Mouse (Mus musculus) kidney, embryonic 15.5 days (tissue): ENCODE data around the gene Hephl1. TPM values are rescaled to one million over a fixed set of nuclear protein-coding genes. Genes with fewer than 3 reads are reported as not detected.
"Not testable (repeated sequence)": the region's sequence is repeated elsewhere in the genome, so short reads cannot be mapped to it uniquely, and the experiment has no call there.

Experiments used
- ATAC-seq: fragments of 200-750 bp; cut with Nextera tagmentation; replicated peaks from 2 replicates; pipeline ENCODE4 v1.8.0; 2017; ENCODE audit warnings: moderate TSS enrichment; ENCODE audit not compliant: low FRiP score
- H3K27ac ChIP-seq: fragments of 300-500 bp; sonication (generic); 2 replicates; pipeline ENCODE4 v1.5.1; 2015; ENCODE audit warnings: mild to moderate bottlenecking, inconsistent platforms
- H3K27me3 ChIP-seq: fragments of 300-500 bp; sonication (generic); 2 replicates; pipeline ENCODE4 v1.6.1; 2015; ENCODE audit warnings: inconsistent platforms
- H3K36me3 ChIP-seq: fragments of 300-500 bp; sonication (generic); 2 replicates; pipeline ENCODE4 v1.6.1; 2015; ENCODE audit warnings: inconsistent platforms
- H3K4me1 ChIP-seq: fragments of 300-500 bp; sonication (generic); 2 replicates; pipeline ENCODE4 v1.6.1; 2015; ENCODE audit warnings: inconsistent platforms
- H3K4me2 ChIP-seq: fragments of 300-500 bp; sonication (generic); 2 replicates; pipeline ENCODE4 v1.6.1; 2015; ENCODE audit warnings: moderate library complexity, mild to moderate bottlenecking, inconsistent platforms
- H3K4me3 ChIP-seq: fragments of 300-500 bp; sonication (generic); replicated peaks from 2 replicates; pipeline ENCODE4 v1.5.1; 2015; ENCODE audit warnings: mild to moderate bottlenecking, inconsistent platforms
- H3K9ac ChIP-seq: fragments of 300-500 bp; sonication (generic); 2 replicates; pipeline ENCODE4 v1.6.1; 2015; ENCODE audit warnings: mild to moderate bottlenecking, inconsistent platforms
- H3K9me3 ChIP-seq: fragments of 300-500 bp; sonication (generic); replicated peaks from 2 replicates; pipeline ENCODE4 v1.6.1; 2016; ENCODE audit warnings: inconsistent platforms
- WGBS: fragments of 180-500 bp; shearing (Covaris S2); methylation state at CpG from one replicate; pipeline ENCODE4 v1.1.7; 2015; ENCODE audit warnings: mixed read lengths; 5-methylcytosine and 5-hydroxymethylcytosine counted together
- polyA plus RNA-seq: library from polyadenylated mRNA; unstranded; fragments of >200 nt; fragmentation: Nextera tagmentation; extraction: Ambion mirVana; gene quantifications from 2 replicates; pipeline ENCODE4 v1.2.1, GENCODE M21; 2015

Gene Hephl1
- polyA plus RNA-seq, 1 experiment from 2014 or later, result 0.05 TPM

- Histone ChIP-seq H3K27ac (no peak overlapping the region), H3K9ac (no peak overlapping the region), H3K4me2 (no peak overlapping the region), H3K4me1 (no peaks in the 10 kb centered on the region), H3K9me3 (no peaks in the 10 kb centered on the region), H3K36me3 (no peaks in the 10 kb centered on the region), H3K4me3 (no peak overlapping the region), H3K27me3 (no peaks in the 10 kb centered on the region)
- no peak for ATAC-seq
- whole genome bisulfite sequencing, result 75% methylated on average over 11 of the region's 11 CpGs
Measured at GRCm38 (mm10) chr9:15103579-15104300, 8.2 kb downstream of the Hephl1 start.

GRCm38 (mm10) chr9:15101531-15102161 lies 10.3 kb downstream of the Hephl1 start:
- Histone ChIP-seq H3K4me2 (no peak overlapping the region), H3K4me3 (no peak overlapping the region), H3K9ac (no peak overlapping the region), H3K36me3 (no peaks in the 10 kb centered on the region), H3K9me3 (no peaks in the 10 kb centered on the region), H3K4me1 (no peaks in the 10 kb centered on the region), H3K27ac (no peak overlapping the region), H3K27me3 (no peaks in the 10 kb centered on the region)
- no peak for ATAC-seq
- WGBS, result 90% methylated on average over 7 of the region's 7 CpGs

- not testable (repeated sequence) for H3K4me2 ChIP-seq, H3K27ac ChIP-seq, ATAC-seq, H3K27me3 ChIP-seq, H3K36me3 ChIP-seq, H3K9me3 ChIP-seq, H3K9ac ChIP-seq, H3K4me1 ChIP-seq, H3K4me3 ChIP-seq
- WGBS, result 92% methylated on average over 5 of the region's 7 CpGs
Measured at GRCm38 (mm10) chr9:15098421-15098820, 13.5 kb downstream of the Hephl1 start.

GRCm38 (mm10) chr9:15097172-15097571 lies 14.7 kb downstream of the Hephl1 start:
- H3K27me3 ChIP-seq, result no peaks in the 10 kb centered on the region
- H3K4me1 ChIP-seq, result no peaks in the 10 kb centered on the region
- no peak overlapping the region for H3K27ac ChIP-seq
- no peak overlapping the region for H3K9ac ChIP-seq
- 82% methylated on average over 2 of the region's 2 CpGs for WGBS
- H3K4me2 ChIP-seq, result no peak overlapping the region
- ATAC-seq, result no peak
- H3K36me3 ChIP-seq, result no peaks in the 10 kb centered on the region
- no peak overlapping the region for H3K4me3 ChIP-seq
- no peaks in the 10 kb centered on the region for H3K9me3 ChIP-seq

GRCm38 (mm10) chr9:15096161-15096560 lies 15.7 kb downstream of the Hephl1 start:
- Histone ChIP-seq H3K4me3 (no peak overlapping the region), H3K9me3 (no peaks in the 10 kb centered on the region), H3K36me3 (no peaks in the 10 kb centered on the region), H3K9ac (no peak overlapping the region), H3K27ac (no peak overlapping the region), H3K4me2 (no peak overlapping the region), H3K27me3 (no peaks in the 10 kb centered on the region), H3K4me1 (no peaks in the 10 kb centered on the region)
- ATAC-seq, result no peak
- WGBS, result 100% methylated on average over 1 of the region's 1 CpGs

- Histone ChIP-seq H3K27me3 (no peaks in the 10 kb centered on the region), H3K27ac (no peak overlapping the region), H3K4me3 (no peak overlapping the region), H3K4me1 (no peaks in the 10 kb centered on the region), H3K36me3 (no peaks in the 10 kb centered on the region), H3K4me2 (no peak overlapping the region), H3K9me3 (no peaks in the 10 kb centered on the region), H3K9ac (no peak overlapping the region)
- ATAC-seq, result no peak
- 65% methylated on average over 3 of the region's 3 CpGs for whole genome bisulfite sequencing
Measured at GRCm38 (mm10) chr9:15095206-15095605, 16.7 kb downstream of the Hephl1 start.

- H3K4me1 ChIP-seq, result 0 out of 2 replicates have a peak, but pooled peaks cover 3% of the 10 kb centered on the region
- H3K27me3 ChIP-seq, result no peaks in the 10 kb centered on the region
- H3K4me2 ChIP-seq, result no peak overlapping the region
- peak; percentile 85 for ATAC-seq
- H3K27ac ChIP-seq, result no peak overlapping the region
- no peak overlapping the region for H3K4me3 ChIP-seq
- no peaks in the 10 kb centered on the region for H3K9me3 ChIP-seq
- H3K9ac ChIP-seq, result no peak overlapping the region
- 72% methylated on average over 6 of the region's 6 CpGs for WGBS
- no peaks in the 10 kb centered on the region for H3K36me3 ChIP-seq
Measured at GRCm38 (mm10) chr9:15068686-15069295, 43.1 kb downstream of the Hephl1 start.

- Histone ChIP-seq H3K4me1 (0 out of 2 replicates have a peak, but pooled peaks cover 3% of the 10 kb centered on the region), H3K27me3 (no peaks in the 10 kb centered on the region), H3K4me3 (no peak overlapping the region), H3K9me3 (no peaks in the 10 kb centered on the region), H3K9ac (no peak overlapping the region), H3K27ac (no peak overlapping the region), H3K4me2 (no peak overlapping the region), H3K36me3 (no peaks in the 10 kb centered on the region)
- ATAC-seq, result no peak
- WGBS, result 72% methylated on average over 7 of the region's 7 CpGs
Measured at GRCm38 (mm10) chr9:15067995-15068685, 43.8 kb downstream of the Hephl1 start.

GRCm38 (mm10) chr9:15064176-15064575 lies 47.7 kb downstream of the Hephl1 start:
- Histone ChIP-seq H3K9me3 (no peaks in the 10 kb centered on the region), H3K9ac (no peak overlapping the region), H3K27me3 (no peaks in the 10 kb centered on the region), H3K4me2 (no peak overlapping the region), H3K27ac (no peak overlapping the region), H3K36me3 (no peaks in the 10 kb centered on the region), H3K4me3 (no peak overlapping the region), H3K4me1 (0 out of 2 replicates have a peak, but pooled peaks cover 3% of the 10 kb centered on the region)
- no peak for ATAC-seq
- WGBS, result 8% methylated on average over 1 of the region's 1 CpGs

- Histone ChIP-seq H3K9ac (no peak overlapping the region), H3K27me3 (no peaks in the 10 kb centered on the region), H3K4me1 (no peaks in the 10 kb centered on the region), H3K4me3 (no peak overlapping the region), H3K9me3 (no peaks in the 10 kb centered on the region), H3K4me2 (no peak overlapping the region), H3K27ac (no peak overlapping the region), H3K36me3 (no peaks in the 10 kb centered on the region)
- ATAC-seq, result no peak
- 87% methylated on average over 5 of the region's 5 CpGs for WGBS
Measured at GRCm38 (mm10) chr9:15060847-15061246, 51.1 kb downstream of the Hephl1 start.

- Histone ChIP-seq H3K9me3 (no peaks in the 10 kb centered on the region), H3K9ac (no peak overlapping the region), H3K4me3 (no peak overlapping the region), H3K27ac (no peak overlapping the region), H3K4me1 (no peaks in the 10 kb centered on the region), H3K36me3 (no peaks in the 10 kb centered on the region), H3K27me3 (no peaks in the 10 kb centered on the region), H3K4me2 (no peak overlapping the region)
- ATAC-seq, result no peak
- 83% methylated on average over 6 of the region's 6 CpGs for WGBS
Measured at GRCm38 (mm10) chr9:15060026-15060425, 51.9 kb downstream of the Hephl1 start.

GRCm38 (mm10) chr9:15045740-15046139 lies 66.2 kb downstream of the Hephl1 start:
- Histone ChIP-seq H3K4me3 (peak overlapping the region; percentile 78), H3K9ac (peak overlapping the region; percentile 77), H3K27me3 (no peaks in the 10 kb centered on the region), H3K36me3 (0 out of 2 replicates have a peak, but pooled peaks cover 3% of the 10 kb centered on the region), H3K4me2 (peak overlapping the region; percentile 81), H3K27ac (peak overlapping the region; percentile 87), H3K9me3 (no peaks in the 10 kb centered on the region), H3K4me1 (peaks cover 23% of the 10 kb centered on the region)
- no peak for ATAC-seq
- 38% methylated on average over 10 of the region's 10 CpGs for WGBS
